Mouse (Mus musculus) liver, postnatal 0 days (tissue): ENCODE data around the gene Des. TPM values are rescaled to one million over a fixed set of nuclear protein-coding genes. Genes with fewer than 3 reads are reported as not detected.

Experiments used
- ATAC-seq: fragments of 200-750 bp; cut with Nextera tagmentation; 2 replicates; pipeline ENCODE4 v1.8.0; 2017; ENCODE audit warnings: mild to moderate bottlenecking, moderate library complexity
- DNase-seq: peaks from one replicate; pipeline ENCODE4 v3.0.0-alpha.2; 2016
- H3K27ac ChIP-seq: fragments of 300-500 bp; sonication (generic); 2 replicates; pipeline ENCODE4 v1.5.1; 2014; ENCODE audit warnings: antibody characterized with exemption, moderate library complexity, mild to moderate bottlenecking, low read depth
- H3K27me3 ChIP-seq: fragments of 300-500 bp; sonication (generic); 2 replicates; pipeline ENCODE4 v1.6.1; 2014; ENCODE audit warnings: low read length, control low read depth, mixed read lengths; ENCODE audit not compliant: insufficient read depth
- H3K36me3 ChIP-seq: fragments of 300-500 bp; sonication (generic); replicated peaks from 2 replicates; pipeline ENCODE4 v1.6.1; 2014; ENCODE audit warnings: mild to moderate bottlenecking, control low read depth, low read length, moderate library complexity, mixed read lengths; ENCODE audit not compliant: insufficient read depth
- H3K4me1 ChIP-seq: fragments of 300-500 bp; sonication (generic); 2 replicates; pipeline ENCODE4 v1.6.1; 2014; ENCODE audit warnings: antibody characterized with exemption, mild to moderate bottlenecking, control low read depth; ENCODE audit not compliant: insufficient read depth
- H3K4me2 ChIP-seq: fragments of 300-500 bp; sonication (generic); 2 replicates; pipeline ENCODE4 v1.6.1; 2014; ENCODE audit warnings: low read depth, mild to moderate bottlenecking, low read length, moderate library complexity, mixed read lengths
- H3K4me3 ChIP-seq: fragments of 300-500 bp; sonication (generic); 2 replicates; pipeline ENCODE4 v1.5.1; 2014; ENCODE audit warnings: low read depth, low read length
- H3K9ac ChIP-seq: fragments of 300-500 bp; sonication (generic); replicated peaks from 2 replicates; pipeline ENCODE4 v1.6.1; 2014; ENCODE audit warnings: mild to moderate bottlenecking, moderate library complexity
- H3K9me3 ChIP-seq: fragments of 300-500 bp; sonication (generic); 2 replicates; pipeline ENCODE4 v1.6.1; 2016; ENCODE audit warnings: mild to moderate bottlenecking, control low read depth, low read length, mixed read lengths
- CTCF ChIP-seq: sonication (generic); IDR thresholded peaks from 2 replicates; pipeline ENCODE4 v1.5.1; 2016; ENCODE audit warnings: antibody characterized with exemption, low read depth
- EP300 ChIP-seq: IDR thresholded peaks from 2 replicates; pipeline ENCODE4 v1.6.1; 2016; ENCODE audit warnings: antibody characterized with exemption, low read depth, mild to moderate bottlenecking
- WGBS: fragments of 180-500 bp; shearing (Covaris S2); extraction: QIAGEN DNeasy Blood & Tissue Kit; methylation state at CpG from one replicate; pipeline ENCODE4 v1.1.7; 2014; ENCODE audit not compliant: insufficient replicate concordance; 5-methylcytosine and 5-hydroxymethylcytosine counted together
- polyA plus RNA-seq: library from polyadenylated mRNA; unstranded; fragments of >200 nt; fragmentation: Nextera tagmentation; extraction: Ambion mirVana; gene quantifications from 2 replicates; pipeline ENCODE4 v1.2.1, GENCODE M21; 2015

The Des gene
- polyA plus RNA-seq, 1 experiment from 2014 or later, result 4.0 TPM

- DNase-seq (no peak), ATAC-seq (no peak)
- TF ChIP-seq CTCF (no peak), EP300 (no peak)
- Histone ChIP-seq H3K27ac (no peak overlapping the region), H3K27me3 (0 out of 2 replicates have a peak, but pooled peaks cover 4% of the 10 kb centered on the region), H3K4me2 (no peak overlapping the region), H3K4me3 (no peak overlapping the region), H3K36me3 (no peaks in the 10 kb centered on the region), H3K9ac (no peak overlapping the region), H3K4me1 (no peaks in the 10 kb centered on the region), H3K9me3 (no peaks in the 10 kb centered on the region)
- 49% methylated on average over 3 of the region's 3 CpGs for WGBS
Measured at GRCm38 (mm10) chr1:75336461-75336860, 23.7 kb upstream of the Des start.

GRCm38 (mm10) chr1:75337097-75337496 lies 23.0 kb upstream of the Des start:
- Histone ChIP-seq H3K4me1 (no peaks in the 10 kb centered on the region), H3K9me3 (no peaks in the 10 kb centered on the region), H3K36me3 (no peaks in the 10 kb centered on the region), H3K4me2 (no peak overlapping the region), H3K27me3 (0 out of 2 replicates have a peak, but pooled peaks cover 4% of the 10 kb centered on the region), H3K4me3 (no peak overlapping the region), H3K9ac (no peak overlapping the region), H3K27ac (no peak overlapping the region)
- DNase-seq (no peak), ATAC-seq (no peak)
- no peak for TF ChIP-seq EP300
- no peak for TF ChIP-seq CTCF
- 37% methylated on average over 9 of the region's 9 CpGs for WGBS

GRCm38 (mm10) chr1:75338091-75338694 lies 21.9 kb upstream of the Des start:
- 0 out of 2 replicates have a peak, but pooled peaks cover 4% of the 10 kb centered on the region for H3K27me3 ChIP-seq
- no peaks in the 10 kb centered on the region for H3K9me3 ChIP-seq
- H3K27ac ChIP-seq, result no peak overlapping the region
- TF ChIP-seq EP300 (no peak), CTCF (no peak)
- 32% methylated on average over 11 of the region's 11 CpGs for WGBS
- DNase-seq (no peak), ATAC-seq (no peak)
- no peak overlapping the region for H3K4me3 ChIP-seq
- no peak overlapping the region for H3K4me2 ChIP-seq
- H3K4me1 ChIP-seq, result no peaks in the 10 kb centered on the region
- no peak overlapping the region for H3K9ac ChIP-seq
- no peaks in the 10 kb centered on the region for H3K36me3 ChIP-seq

- no peak overlapping the region for H3K4me2 ChIP-seq
- WGBS, result 64% methylated on average over 9 of the region's 9 CpGs
- TF ChIP-seq EP300, result no peak
- no peak for TF ChIP-seq CTCF
- H3K36me3 ChIP-seq, result no peaks in the 10 kb centered on the region
- no peaks in the 10 kb centered on the region for H3K4me1 ChIP-seq
- no peak overlapping the region for H3K4me3 ChIP-seq
- no peaks in the 10 kb centered on the region for H3K9me3 ChIP-seq
- no peak overlapping the region for H3K27ac ChIP-seq
- 0 out of 2 replicates have a peak, but pooled peaks cover 7% of the 10 kb centered on the region for H3K27me3 ChIP-seq
- DNase-seq, result no peak
- no peak for ATAC-seq
- no peak overlapping the region for H3K9ac ChIP-seq
Measured at GRCm38 (mm10) chr1:75339337-75339736, 20.8 kb upstream of the Des start.

GRCm38 (mm10) chr1:75340519-75340918 lies 19.6 kb upstream of the Des start:
- Histone ChIP-seq H3K4me3 (no peak overlapping the region), H3K27ac (no peak overlapping the region), H3K4me2 (no peak overlapping the region), H3K9ac (no peak overlapping the region), H3K4me1 (no peaks in the 10 kb centered on the region), H3K36me3 (no peaks in the 10 kb centered on the region), H3K27me3 (peaks cover 13% of the 10 kb centered on the region; the same call in 1 of the 2 replicates), H3K9me3 (no peaks in the 10 kb centered on the region)
- DNase-seq, result no peak
- no peak for ATAC-seq
- WGBS, result 47% methylated on average over 2 of the region's 2 CpGs
- no peak for TF ChIP-seq CTCF
- no peak for TF ChIP-seq EP300

- Histone ChIP-seq H3K4me2 (no peak overlapping the region), H3K9ac (no peak overlapping the region), H3K36me3 (no peaks in the 10 kb centered on the region), H3K4me1 (no peaks in the 10 kb centered on the region), H3K27me3 (peaks cover 16% of the 10 kb centered on the region; the same call in 1 of the 2 replicates), H3K9me3 (no peaks in the 10 kb centered on the region), H3K4me3 (no peak overlapping the region), H3K27ac (no peak overlapping the region)
- TF ChIP-seq CTCF, result peak; percentile 80
- no peak for TF ChIP-seq EP300
- 1% methylated on average over 8 of the region's 8 CpGs for WGBS
- DNase-seq, result peak; percentile 41
- peak; percentile 47; the same call in 1 of the 2 replicates for ATAC-seq
Measured at GRCm38 (mm10) chr1:75342874-75343416, 17.2 kb upstream of the Des start.
